Mouse (Mus musculus): ENCODE data around the gene Kcnk10. TPM values are rescaled to one million over a fixed set of nuclear protein-coding genes. Genes with fewer than 3 reads are reported as not detected.
"Not testable (repeated sequence)": the region's sequence is repeated elsewhere in the genome, so short reads cannot be mapped to it uniquely, and the experiment has no call there.

Kcnk10 gene
- total RNA-seq (2022), result 10 to 100 TPM; 17.5 to 19.2 (median 18.5) TPM

DNA sequence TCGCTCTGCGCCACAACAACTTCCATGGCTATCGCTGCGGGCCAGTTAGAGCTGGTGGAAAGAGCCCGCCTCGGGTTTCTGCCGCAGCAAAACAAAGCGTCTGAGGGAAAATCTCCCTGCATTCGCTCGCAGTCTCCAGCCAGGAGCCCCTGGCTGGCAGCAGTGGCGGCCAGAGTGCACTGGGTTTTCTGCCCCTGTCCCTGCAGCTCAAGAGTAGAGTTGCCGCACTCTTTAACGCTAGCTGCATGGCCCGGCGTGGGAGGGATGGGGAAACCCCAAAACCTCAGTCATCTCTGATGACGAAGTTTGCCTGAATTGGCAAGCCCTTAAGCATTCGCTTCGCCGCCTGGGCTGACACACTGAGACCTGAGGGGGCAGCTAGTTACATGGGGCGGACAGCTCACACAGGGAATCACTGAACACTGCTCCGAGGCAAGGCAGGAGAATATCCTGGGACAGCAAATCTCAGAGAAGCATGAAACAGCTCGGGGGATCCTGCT, at the start of gene Kcnk10:
Gene Kcnk10, minus strand, starts transcription at position 450 of the 500 bp plus-strand sequence.
- no peak for DNase-seq (ENCODE audit: low spot score in 2 of 2)

DNA sequence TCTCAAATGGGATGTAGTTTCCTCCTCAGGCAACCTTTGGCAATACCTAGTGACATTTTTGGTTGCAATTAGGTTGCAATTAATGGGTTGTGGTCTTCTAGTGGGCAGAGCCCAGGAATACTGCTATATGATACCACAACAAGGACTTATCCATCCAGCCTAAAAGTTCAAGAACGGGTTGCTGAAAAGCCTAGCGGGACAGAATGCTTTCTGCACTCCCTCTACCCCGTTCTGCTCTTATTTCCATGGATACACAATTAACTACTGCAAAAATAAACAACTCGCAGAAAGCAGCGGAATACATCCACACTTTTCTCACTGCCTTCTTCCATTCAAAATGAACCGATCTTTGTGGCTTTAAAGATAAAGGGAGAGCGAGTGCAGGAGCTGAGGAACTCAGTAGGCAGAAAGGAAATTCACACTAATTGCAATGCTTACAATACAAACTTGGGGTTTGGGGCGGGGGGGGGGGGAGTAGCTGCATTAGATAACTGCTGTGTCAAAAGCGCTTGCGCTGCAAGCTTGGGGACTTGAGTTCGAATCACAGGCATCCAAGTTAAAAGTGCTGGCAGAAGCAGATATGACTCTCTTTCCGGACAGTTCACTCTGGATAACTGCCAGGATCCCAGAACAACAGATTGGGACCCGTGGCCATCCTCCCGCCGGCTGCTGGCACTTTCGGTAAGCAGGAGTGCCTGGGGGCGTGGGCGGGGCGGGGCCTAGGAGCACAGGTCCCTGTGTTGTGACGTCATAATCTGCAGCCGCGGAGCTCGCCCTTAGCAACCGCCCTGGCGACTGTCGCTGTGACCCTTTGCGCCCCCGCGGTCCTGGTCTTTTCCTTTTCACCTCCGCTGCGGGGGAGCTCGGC, 49.5 kb upstream of the Kcnk10 start, which contains the start of gene Spata7:
Gene Spata7, plus strand, starts transcription at position 766 of the 868 bp plus-strand sequence.
- DNase-seq (ENCODE audit: low spot score in 2 of 2), result peak; percentile 79 to 87

DNA sequence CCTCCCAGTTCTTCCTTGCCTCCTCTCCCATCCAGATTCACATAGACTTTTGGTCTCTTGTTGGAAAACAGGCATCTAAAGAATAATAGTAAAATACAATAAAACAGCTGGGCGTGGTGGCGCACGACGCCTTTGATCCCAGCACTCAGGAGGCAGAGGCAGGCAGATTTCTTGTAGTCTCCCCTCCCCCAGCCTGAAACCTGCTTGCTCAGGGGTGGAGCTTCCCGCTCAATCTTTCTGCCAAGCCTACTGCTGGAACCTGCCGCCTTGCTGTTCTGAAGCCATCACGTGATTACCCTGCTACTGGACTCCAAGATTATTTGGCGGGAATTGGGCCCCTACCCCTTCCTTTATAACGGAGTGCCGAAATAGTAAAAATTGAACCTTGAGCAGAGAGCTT, 45.2 kb upstream of the Kcnk10 start:
- not testable (repeated sequence) for DNase-seq (ENCODE audit: low spot score in 2 of 2)

DNA sequence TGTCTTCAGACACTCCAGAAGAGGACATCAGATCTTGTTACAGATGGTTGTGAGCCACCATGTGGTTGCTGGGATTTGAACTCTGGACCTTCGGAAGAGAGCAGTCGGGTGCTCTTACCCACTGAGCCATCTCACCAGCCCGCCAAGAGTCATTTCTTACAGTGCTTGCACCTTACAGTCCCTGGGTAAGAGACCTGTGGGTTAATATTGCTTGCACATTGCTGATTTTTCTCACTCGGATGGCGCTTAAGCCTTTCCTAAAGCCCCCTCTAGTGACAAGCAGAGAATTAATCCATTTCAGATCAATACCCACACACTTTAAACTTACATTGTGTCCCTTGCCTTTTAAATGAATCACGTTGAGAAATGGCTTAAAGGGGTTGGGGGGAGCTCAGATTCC, 42.8 kb upstream of the Kcnk10 start:
- not testable (repeated sequence) for DNase-seq (ENCODE audit: low spot score in 2 of 2)

DNA sequence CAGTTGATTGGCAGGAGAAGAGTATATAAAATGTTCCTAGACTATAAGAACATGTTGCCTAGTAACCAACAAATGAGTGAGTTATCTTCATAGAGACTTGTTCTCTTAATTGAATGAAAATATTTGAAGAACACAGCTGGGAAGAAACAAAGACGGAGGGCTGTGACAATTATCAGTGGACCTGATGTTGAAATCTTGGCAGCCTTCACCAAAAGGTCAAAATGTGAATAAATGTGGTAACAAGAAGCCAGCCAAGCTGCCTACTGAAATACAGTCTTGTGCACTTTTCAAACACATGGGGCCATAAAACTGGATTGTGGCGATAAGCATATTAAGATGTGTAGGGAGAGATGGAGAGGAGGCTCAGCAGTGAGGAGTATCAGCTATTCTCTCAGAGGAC, 41.4 kb upstream of the Kcnk10 start:
- DNase-seq (ENCODE audit: low spot score in 2 of 2), result no peak

DNA sequence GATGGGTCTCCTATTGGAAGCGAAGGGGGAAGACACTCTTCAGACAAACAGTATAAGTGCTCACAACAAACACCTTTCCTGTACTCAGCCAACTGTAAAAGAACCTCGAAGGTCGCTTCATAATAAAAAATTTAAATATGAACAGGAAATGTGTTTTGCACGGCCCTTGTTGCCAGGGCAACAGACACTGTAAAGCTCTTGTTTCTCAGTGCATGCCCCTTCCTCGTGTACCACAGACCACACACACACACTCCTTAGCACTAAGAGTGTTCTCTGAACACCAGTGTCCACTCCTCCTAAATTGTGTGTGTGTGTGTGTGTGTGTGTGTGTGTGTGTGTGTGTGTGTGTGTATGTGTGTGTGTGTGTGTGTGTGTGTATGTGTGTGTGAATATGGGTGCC, 37.6 kb upstream of the Kcnk10 start:
- no peak for DNase-seq (ENCODE audit: low spot score in 2 of 2)

DNA sequence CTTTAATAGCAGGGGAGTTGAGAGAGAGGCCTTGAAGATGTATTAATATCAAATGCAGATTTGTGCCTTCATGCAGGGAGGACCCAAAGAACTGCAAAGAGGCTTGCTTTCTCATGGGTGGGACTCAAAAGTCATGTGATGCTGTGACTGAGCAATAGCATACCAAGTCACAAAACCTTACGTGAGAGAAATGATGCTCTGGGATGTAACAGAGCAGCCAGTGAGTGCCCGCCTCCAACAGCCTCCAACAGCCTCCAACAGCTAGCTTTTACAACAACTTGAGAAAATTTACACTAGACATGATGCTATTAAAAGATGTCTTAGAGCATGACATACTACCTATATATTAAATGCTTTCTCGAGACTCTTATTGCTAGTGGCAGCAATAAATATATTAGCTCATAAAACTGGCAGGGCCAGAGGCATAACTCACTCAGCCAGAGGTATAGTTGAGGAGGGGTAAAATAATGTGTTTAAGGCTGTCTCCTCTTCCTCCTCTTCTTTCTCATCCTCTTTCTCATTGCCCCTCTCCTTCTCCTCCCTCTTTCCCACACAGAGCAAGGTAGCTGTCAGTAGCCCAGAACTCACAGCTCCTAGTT, 36.9 kb upstream of the Kcnk10 start:
- DNase-seq (ENCODE audit: low spot score in 2 of 2), result no peak

DNA sequence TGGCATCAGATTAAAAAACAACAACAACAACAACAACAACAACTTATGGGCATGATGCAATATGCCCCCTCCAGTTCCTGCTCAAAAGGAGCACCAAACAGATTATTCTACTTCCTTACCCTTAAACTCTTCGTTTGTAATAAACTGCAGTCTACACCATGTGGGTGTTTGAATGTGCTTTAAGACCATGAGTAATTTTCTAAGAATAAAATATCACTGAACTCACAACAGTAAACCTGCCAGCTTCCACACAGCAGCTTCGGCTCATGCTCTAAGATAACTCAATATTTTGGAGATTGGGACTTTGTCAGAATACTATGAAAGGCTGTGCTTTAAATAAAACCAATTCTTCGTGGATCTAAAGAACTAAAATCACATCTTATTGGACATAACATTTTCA, 32.2 kb upstream of the Kcnk10 start:
- DNase-seq (ENCODE audit: low spot score in 2 of 2), result no peak

DNA sequence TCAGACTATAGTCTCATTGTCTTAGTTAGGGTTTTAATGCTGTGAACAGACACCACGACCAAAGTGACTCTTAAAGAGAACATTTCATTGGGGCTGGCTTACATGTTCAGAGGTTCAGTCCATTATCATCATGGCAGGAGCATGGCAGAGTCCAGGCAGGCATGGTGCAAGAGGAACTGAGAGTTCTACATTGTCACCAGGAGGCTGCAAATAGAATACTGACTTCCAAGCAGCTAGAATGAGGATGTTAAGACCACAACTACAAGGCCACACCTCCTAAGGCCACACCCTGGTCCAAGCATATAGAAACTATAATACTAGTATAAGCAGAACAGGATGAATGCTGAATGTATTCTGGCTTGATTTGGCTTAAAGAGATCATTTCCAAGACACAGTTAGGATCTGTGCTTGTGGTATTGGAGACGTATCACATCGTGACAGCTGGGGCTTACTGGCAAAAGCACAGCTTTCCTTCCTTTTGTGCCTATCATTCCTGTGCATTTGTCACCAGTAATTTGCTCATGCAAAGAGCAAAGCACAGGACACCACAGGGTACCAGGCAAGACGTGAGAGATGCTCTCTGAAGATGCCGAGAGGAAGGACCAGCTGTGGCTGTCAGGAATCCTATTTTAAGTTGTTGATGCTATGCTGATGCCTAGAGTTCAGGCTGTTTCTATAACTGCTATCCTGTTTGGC, 28.6 kb upstream of the Kcnk10 start:
- no peak for DNase-seq (ENCODE audit: low spot score in 2 of 2)

DNA sequence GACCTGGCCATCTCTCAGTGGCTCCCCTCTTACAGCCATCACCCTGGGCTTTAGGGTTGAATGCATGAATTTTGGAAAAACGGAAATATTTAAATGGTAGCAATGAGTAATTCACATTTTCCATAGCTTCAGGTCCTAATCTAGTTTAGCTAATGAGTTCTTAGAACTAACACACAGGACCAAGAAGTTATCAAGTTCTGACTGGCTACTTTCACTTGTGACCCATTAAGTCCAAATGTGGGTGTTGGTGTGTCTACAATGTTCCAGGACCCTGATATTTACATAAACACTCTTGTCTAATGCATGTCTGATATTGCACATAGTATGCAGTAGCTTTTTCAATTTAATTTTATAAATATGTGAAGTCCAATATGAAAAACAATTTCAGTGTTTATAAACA, 27.2 kb upstream of the Kcnk10 start:
- DNase-seq (ENCODE audit: low spot score in 2 of 2), result no peak

DNA sequence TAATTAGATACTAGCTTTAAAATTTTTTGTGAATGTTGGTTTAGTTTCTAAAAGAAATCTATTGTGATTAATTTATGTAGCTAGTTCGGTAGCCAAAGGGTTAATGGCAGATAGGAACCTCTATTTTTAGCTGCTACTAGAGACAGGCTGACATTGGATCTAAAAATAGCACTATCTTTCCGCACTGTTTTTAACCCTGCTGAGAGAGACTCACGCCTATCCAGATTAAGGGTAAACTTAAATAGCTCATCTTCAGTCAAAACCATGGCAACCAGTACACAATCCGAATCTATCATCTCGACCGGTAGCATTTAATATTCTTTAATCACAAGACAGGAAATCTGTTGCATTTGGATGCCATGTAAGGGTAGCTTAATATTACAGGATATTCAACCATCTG, 24.0 kb upstream of the Kcnk10 start:
- no peak for DNase-seq (ENCODE audit: low spot score in 2 of 2)

DNA sequence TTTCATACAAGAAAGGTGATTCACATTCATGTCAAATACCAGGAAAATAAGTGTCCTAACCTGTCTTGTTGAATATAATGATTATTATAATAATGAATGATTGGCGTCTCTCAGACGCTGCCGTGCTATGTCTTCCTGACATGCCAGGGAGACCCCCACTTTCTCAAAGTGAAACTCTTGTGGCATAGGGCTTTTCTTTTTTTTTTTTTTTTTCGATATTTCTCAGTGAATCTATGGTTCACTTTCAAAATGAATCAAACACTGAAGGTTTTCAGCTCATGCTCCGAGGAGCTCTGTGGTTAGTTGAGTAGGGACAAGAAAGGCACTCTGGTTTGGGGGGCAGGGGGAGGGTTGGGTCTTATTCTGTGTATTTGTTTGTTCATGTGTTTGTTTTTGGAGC, 22.8 kb upstream of the Kcnk10 start:
- no peak for DNase-seq (ENCODE audit: low spot score in 2 of 2)

DNA sequence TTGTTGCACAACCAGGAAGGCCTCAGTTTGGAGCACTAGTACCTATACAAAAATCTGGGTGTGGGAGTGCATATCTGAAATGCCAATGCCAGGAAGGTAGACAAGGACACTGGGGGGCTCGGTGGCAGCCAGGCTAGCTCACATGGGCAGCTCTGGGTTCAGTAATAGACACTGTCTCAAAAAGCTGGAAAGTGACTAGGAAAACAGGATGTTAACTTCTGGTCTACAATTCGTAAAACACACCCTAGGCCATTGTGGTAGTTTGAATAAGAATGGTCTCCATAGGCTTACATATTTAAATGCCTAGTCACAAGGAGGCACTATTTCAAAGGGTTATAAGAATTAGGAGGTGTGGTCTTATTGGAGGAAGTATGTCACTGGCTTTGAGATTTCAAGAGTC, 12.9 kb upstream of the Kcnk10 start:
- DNase-seq (ENCODE audit: low spot score in 2 of 2), result no peak

DNA sequence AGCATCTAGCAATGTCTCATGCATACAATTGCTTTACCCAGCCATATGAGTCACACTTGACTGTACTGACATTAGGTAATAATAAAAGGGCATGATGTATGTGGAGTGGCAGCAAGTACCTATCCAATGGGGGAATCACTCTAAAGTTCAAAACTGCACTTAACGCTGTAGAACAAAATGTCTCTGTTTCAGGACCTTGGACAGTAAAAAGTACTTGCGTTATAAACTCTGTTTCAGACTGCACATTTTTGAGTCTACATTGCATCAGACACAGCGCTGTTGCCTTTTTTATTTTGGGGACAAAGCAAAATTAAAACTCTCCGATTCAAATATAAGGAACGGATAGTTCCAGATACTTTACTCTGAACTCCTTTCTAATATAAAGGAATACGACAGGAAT, 10.5 kb upstream of the Kcnk10 start:
- no peak for DNase-seq (ENCODE audit: low spot score in 2 of 2)

DNA sequence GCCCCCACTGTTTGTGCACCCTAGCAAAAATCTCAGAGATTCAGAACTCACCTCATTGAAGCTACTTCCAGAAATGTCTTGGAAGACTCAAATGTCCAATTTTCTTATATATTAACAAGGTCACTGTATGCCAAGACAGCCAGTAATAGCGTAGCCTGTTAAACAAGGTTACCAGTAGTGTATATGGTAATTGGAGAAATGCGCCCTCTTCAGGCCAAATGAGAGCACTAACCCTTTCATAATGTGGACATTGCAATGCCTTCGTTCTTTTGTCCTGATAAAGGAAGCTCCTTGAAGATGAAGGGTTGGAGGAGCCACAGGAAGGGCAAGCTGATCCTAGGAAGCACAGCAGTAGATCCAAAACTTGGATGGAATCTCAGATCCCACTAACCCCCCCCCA, 7.2 kb upstream of the Kcnk10 start:
- DNase-seq (ENCODE audit: low spot score in 2 of 2), result no peak

DNA sequence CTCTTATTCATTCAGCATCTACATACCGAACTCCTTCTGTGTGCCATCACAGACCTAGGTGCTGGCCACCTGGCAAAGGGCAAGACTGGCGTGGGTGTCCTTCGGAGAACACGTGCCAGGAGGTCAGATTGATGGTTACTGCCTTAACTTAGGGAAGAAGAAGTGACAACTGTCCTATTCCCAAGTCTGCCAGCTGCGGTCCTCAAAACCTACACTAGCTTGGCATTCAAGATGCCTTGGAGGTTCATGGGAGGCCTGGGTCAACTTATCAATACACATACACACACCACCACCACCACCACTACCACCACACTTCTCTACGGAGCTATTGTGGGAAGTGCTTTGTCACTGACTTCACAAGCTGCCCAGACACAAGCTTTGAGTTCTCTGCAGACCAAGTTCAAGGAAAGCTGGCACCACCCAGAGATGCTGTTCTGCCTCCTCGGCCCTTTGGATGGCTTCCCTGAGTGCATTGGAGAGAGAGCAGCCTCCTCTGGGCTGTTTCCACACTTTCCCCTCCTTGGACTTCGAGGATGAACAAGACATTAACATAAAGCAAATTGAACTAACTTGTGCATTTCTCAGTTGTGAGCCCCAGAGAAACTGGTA, 2.1 kb downstream of the Kcnk10 start:
- no peak for DNase-seq (ENCODE audit: low spot score in 2 of 2)

DNA sequence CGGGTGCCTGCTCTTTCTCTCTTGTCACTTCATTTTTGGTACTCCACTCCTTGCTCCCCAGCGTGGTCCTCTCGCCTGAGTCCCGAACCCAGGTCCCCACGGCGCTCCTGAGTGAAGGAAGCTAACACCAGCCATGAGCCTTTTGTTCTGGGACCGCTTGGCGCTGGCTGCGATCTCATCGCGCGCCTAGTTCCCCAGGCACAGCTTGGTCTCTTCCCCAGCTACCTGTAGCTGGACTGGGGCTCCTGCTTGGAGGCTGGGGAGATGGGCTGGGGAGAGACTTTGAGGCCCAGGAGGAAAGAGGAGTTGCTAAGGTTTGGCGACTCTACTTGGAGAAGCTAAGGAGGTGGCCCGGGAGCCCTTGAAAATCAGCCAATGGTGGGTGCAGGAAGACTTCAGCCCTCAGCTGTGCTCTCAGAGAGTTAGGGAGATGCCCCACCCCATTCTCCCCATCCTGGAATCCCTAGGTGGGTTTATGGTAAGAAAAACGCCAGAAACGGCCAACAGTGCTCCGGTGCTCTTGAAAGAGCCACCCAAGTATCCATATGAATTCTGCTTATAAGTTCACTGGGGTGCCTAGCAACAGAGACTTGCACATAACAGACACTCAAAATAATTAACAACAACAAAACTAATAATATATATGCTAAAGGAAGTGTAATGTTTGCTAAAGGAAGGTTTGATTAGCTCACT, 2.8 kb downstream of the Kcnk10 start:
- DNase-seq (ENCODE audit: low spot score in 2 of 2), result no peak

DNA sequence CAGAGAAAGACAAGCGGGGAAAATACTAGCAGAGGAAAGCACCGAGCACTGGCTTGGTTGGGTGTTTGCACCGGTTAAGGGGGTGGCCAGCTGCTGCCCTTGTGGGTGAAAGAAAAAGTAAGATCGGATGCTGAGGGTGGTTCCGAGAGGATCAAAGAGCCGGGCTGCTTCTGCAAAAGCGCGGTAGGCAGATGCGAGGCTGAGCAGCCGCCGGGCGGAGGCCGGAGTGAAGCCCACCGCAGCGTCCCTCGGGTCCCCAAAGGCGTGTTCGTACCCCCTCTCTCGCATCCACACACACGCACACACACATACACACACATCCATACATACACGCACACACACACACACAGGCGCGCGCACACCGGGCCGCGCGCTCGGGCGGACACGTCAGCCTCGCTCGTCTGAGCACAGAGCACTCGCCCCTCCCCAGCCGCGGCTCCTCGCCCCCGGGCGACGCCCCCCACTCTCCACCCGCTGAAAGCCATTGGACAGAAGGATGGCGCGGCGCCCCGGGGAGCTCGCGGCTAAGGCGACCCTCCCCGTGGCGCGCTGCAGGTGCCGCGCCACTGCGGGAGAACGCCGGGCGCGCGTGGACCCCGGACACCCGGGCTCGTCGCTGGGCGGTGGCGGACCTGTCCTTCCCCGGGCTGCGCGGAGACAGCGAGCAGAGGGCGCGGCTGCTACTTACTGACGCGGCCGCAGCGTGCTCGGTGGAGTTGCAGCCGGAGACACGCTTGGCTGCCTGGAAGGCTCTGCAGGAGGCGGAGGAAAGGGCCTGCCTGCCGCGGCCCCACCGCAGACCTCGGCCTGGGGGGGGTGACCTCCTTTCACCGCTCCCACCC, 3.5 kb downstream of the Kcnk10 start:
- peak; percentile 48 to 63 for DNase-seq (ENCODE audit: low spot score in 2 of 2)

DNA sequence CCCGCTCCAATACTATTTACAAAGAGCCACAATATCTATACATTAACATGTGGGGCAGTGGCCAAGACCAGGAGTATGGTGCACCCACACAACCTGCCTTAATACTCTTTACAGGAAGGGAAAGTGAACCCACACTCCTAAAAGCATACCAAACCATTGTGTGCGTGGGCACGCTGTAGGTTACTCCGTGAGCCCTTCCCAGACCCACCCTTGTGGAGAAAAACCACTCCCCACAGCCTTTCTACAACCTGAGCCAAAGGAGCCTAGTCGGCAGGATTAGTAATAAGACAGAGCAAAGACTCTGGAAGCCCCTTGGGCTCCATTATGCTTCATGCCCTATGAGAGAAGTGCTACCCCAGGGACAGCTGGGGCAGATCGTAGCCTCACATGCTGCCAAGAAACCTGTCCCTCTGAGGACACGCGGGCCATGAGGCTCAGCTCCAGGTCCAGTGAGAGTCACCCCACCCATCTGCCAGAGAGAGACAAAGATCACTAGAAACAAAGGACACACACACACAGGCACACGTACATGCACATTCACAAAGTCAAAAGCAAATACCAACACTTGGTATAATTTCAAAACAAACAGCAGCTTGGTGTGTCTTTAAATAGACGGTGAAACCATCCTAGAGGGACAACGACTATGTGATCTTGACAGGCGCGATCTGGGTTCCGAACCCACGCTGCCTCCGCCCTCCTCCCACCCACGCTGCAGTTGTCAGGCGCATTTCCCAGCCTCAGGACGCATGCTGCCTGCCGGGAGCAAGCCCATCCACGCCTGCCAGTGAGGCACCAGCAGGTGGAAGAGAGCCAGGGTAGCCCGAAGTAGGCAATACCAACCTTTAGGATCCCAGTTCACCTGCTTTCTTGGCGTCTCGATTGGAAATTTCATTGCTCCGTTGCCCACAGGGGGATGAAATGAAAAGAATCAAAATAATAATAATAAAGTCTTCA, 4.5 kb downstream of the Kcnk10 start:
- DNase-seq (ENCODE audit: low spot score in 2 of 2), result peak; percentile 85 to 86
